Mouse (Mus musculus): ENCODE data around the gene Kirrel. TPM values are rescaled to one million over a fixed set of nuclear protein-coding genes. Genes with fewer than 3 reads are reported as not detected.

The Kirrel gene
- polyA plus RNA-seq, 1 experiment from 2014 or later = 7.7 TPM

DNA sequence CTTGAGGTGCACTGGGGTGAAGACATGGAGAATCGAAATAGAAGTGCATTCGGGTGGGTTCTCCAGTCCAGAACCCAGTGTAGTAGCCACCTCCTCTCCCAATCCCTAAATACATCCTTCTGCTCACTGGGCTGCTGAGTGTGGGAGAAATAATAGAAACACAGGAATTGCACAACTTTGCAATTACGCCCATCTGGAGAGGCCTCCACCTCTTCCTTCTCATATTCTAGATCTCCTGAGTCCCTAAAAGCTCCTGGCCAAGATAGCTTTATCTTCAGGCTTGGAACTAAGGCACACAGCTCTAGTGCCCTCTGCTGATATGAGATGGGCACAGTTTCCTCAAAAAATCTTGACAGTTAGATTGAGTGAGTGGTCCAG, 880 bp upstream of the Kirrel start:
- no peaks in the 10 kb centered on the region for H3K9me3 ChIP-seq
- no peak for ATAC-seq (ENCODE audit: low FRiP score)
- peak overlapping the region; percentile 80 for H3K4me2 ChIP-seq
- WGBS = 59% methylated on average over 3 of the region's 3 CpGs
- H3K4me3 ChIP-seq = no peak overlapping the region
- no peaks in the 10 kb centered on the region for H3K27me3 ChIP-seq
- H3K36me3 ChIP-seq = no peaks in the 10 kb centered on the region
- H3K4me1 ChIP-seq (replicated peaks) = peaks cover 44% of the 10 kb centered on the region
- peak overlapping the region; percentile 92 for H3K27ac ChIP-seq
- peak overlapping the region; percentile 90; the same call in 1 of the 2 replicates for H3K9ac ChIP-seq

- no peak for ATAC-seq (ENCODE audit: low FRiP score)
- no peaks in the 10 kb centered on the region for H3K27me3 ChIP-seq
- WGBS = 3% methylated on average over 24 of the region's 25 CpGs
These were observed 356 bp upstream of the Kirrel start for GRCm38 (mm10) chr3:87174769-87175437.

DNA sequence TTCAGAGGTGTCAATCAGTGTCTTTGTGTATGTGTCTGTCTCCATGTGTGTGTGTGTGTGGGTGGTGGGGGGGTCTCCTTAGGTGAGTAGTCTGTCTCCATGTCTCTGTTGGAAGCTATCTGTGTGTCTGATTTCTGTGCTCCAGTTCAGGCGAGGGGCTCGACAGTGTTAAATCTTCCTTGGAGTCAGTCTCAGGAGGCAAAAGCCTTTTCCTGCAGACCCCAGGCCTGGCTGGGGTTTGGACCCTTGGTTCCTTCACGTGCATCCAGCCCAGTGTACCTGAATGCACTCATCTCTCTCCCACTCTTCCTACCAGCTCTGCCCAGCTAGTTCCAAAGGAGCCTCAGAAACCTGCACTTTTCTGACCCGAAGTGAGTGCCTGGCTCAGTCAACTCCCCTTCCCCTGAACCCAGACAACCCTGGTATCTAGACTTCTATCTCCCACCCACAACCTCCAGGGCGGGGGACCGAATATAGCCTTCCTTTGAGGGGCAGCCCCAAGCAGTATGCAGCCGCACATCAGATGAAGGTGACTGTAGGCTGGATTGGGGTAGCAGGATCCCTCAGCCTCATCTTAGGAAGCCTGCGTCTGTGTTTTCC, 961 bp downstream of the Kirrel start:
- Histone ChIP-seq H3K36me3 (no peaks in the 10 kb centered on the region), H3K4me3 (peak overlapping the region; percentile 66), H3K4me1 (replicated peaks) (peaks cover 62% of the 10 kb centered on the region), H3K27ac (peak overlapping the region; percentile 92), H3K27me3 (no peaks in the 10 kb centered on the region), H3K4me2 (peak overlapping the region; percentile 80), H3K9me3 (no peaks in the 10 kb centered on the region), H3K9ac (peak overlapping the region; percentile 90)
- WGBS = under 1% methylated on average over 8 of the region's 8 CpGs
- ATAC-seq (ENCODE audit: low FRiP score) = 0 out of 2 replicates have a peak, but pooled peaks have one; percentile 14

More at GRCm38 (mm10) chr3:87174769-87175437, 356 bp upstream of the Kirrel start:
- H3K4me2 ChIP-seq = peak overlapping the region; percentile 80
- no peaks in the 10 kb centered on the region for H3K36me3 ChIP-seq
- H3K9ac ChIP-seq = peak overlapping the region; percentile 90
- peak overlapping the region; percentile 66 for H3K4me3 ChIP-seq
- no peaks in the 10 kb centered on the region for H3K9me3 ChIP-seq
- H3K4me1 ChIP-seq (replicated peaks) = peaks cover 49% of the 10 kb centered on the region
- H3K27ac ChIP-seq = peak overlapping the region; percentile 92

DNA sequence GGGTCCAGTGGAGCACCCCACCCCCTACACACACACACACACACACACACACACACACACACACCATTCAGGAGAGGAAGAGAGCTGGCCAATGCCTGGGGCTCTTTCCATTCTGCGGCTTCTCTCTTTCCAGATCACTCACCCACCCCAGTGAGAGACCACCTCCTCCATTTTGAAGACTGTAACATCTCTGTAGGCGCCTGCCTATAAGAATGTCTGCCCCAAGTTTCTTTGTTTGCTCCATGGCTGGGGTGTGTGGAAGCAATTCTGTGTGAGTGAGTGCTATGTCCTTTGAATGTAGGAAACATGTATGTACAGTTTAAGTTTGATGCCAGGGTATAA, 1.5 kb downstream of the Kirrel start:
- no peak for ATAC-seq (ENCODE audit: low FRiP score)
- Histone ChIP-seq H3K27ac (peak overlapping the region; percentile 92), H3K4me2 (peak overlapping the region; percentile 80), H3K9ac (peak overlapping the region; percentile 90), H3K36me3 (no peaks in the 10 kb centered on the region), H3K4me1 (replicated peaks) (peaks cover 67% of the 10 kb centered on the region), H3K9me3 (no peaks in the 10 kb centered on the region), H3K4me3 (peak overlapping the region; percentile 66), H3K27me3 (no peaks in the 10 kb centered on the region)
- WGBS = 4% methylated on average over 2 of the region's 2 CpGs

- no peaks in the 10 kb centered on the region for H3K9me3 ChIP-seq
- under 1% methylated on average over 14 of the region's 15 CpGs for WGBS
- no peak; the same call in 1 of the 2 replicates for ATAC-seq (ENCODE audit: low FRiP score)
- H3K4me1 ChIP-seq (replicated peaks) = peaks cover 73% of the 10 kb centered on the region
- no peaks in the 10 kb centered on the region for H3K27me3 ChIP-seq
- H3K4me2 ChIP-seq = peak overlapping the region; percentile 80
- peak overlapping the region; percentile 92 for H3K27ac ChIP-seq
- peak overlapping the region; percentile 66 for H3K4me3 ChIP-seq
- peak overlapping the region; percentile 90 for H3K9ac ChIP-seq
- H3K36me3 ChIP-seq = no peaks in the 10 kb centered on the region
These were observed 2.0 kb downstream of the Kirrel start for GRCm38 (mm10) chr3:87172351-87173102.

GRCm38 (mm10) chr3:87171201-87172100, 3.1 kb downstream of the Kirrel start:
- peak overlapping the region; percentile 80 for H3K4me2 ChIP-seq
- H3K9ac ChIP-seq = peak overlapping the region; percentile 90
- 28% methylated on average over 12 of the region's 13 CpGs for WGBS
- H3K9me3 ChIP-seq = no peaks in the 10 kb centered on the region
- H3K27ac ChIP-seq = peak overlapping the region; percentile 92
- no peak for ATAC-seq (ENCODE audit: low FRiP score)
- peaks cover 81% of the 10 kb centered on the region for H3K4me1 ChIP-seq (replicated peaks)
- H3K36me3 ChIP-seq = no peaks in the 10 kb centered on the region
- no peaks in the 10 kb centered on the region for H3K27me3 ChIP-seq
- peak overlapping the region; percentile 66 for H3K4me3 ChIP-seq

DNA sequence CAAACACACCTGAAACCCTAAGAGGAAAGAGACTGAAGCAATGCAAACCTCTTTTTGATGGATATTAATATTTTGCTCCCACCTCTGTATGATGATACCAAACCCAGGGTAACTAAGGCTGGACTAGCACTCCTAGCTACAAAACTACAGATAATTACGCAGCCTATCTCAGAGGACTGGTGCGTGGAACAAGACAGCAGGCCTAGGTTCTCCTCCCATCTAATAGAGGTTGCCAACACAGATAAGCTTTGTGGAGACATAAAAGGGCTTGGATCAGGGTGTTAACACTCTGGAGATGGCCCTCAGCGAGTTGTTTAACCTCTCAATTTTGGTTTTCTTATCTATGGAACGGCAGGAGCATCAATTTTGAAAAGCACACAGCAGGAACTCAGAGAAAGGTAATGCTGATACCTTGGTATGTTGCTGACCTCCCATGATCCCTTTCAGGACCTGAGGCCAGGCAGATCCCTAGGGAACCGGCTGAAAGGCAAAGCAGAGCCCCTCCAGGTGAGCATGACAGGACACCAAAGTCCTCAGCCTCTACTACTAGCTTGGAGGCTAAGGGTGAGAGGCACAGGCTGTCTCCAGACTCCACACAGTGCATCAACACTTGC, 5.0 kb downstream of the Kirrel start:
- Histone ChIP-seq H3K4me3 (no peak overlapping the region), H3K9me3 (no peaks in the 10 kb centered on the region), H3K9ac (peak overlapping the region; percentile 39; the same call in 1 of the 2 replicates), H3K27ac (0 out of 2 replicates have a peak overlapping the region, but pooled peaks have one; percentile 41), H3K4me2 (peak overlapping the region; percentile 80), H3K27me3 (no peaks in the 10 kb centered on the region), H3K36me3 (no peaks in the 10 kb centered on the region), H3K4me1 (replicated peaks) (peaks cover 93% of the 10 kb centered on the region)
- 57% methylated on average over 5 of the region's 5 CpGs for WGBS
- no peak for ATAC-seq (ENCODE audit: low FRiP score)

- Histone ChIP-seq H3K9me3 (no peaks in the 10 kb centered on the region), H3K27ac (0 out of 2 replicates have a peak overlapping the region, but pooled peaks have one; percentile 6), H3K36me3 (no peaks in the 10 kb centered on the region; the same call in 1 of the 2 replicates), H3K4me1 (replicated peaks) (peaks cover 97% of the 10 kb centered on the region), H3K9ac (peak overlapping the region; percentile 39; the same call in 1 of the 2 replicates), H3K4me2 (peak overlapping the region; percentile 80; the same call in 1 of the 2 replicates), H3K4me3 (no peak overlapping the region), H3K27me3 (no peaks in the 10 kb centered on the region)
- 74% methylated on average over 7 of the region's 7 CpGs for WGBS
- no peak for ATAC-seq (ENCODE audit: low FRiP score)
These were observed 5.8 kb downstream of the Kirrel start for GRCm38 (mm10) chr3:87168756-87169155.

DNA sequence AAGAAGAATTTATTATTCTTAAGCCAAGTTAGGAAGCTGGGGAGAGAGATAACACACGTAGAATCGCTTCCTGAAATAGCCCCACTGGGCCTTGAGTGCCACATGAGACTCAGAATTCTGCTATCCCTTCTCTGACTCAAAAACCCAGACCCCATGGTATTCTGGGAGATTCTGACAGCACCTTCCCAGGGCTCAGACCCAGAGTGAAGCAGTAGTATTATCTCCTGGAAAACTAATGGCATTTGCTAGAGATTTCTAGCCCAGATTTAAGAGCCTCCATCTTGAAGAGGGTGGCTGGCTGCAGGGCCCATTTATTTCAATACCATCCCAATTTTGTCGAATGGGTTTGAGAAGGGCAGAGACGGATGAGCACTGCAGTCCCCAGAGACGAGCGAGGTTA, 6.9 kb downstream of the Kirrel start:
- Histone ChIP-seq H3K27me3 (no peaks in the 10 kb centered on the region), H3K36me3 (no peaks in the 10 kb centered on the region; the same call in 1 of the 2 replicates), H3K9me3 (no peaks in the 10 kb centered on the region), H3K9ac (no peak overlapping the region), H3K4me1 (replicated peaks) (peaks cover 97% of the 10 kb centered on the region), H3K4me2 (no peak overlapping the region), H3K4me3 (no peak overlapping the region), H3K27ac (peak overlapping the region; percentile 55)
- 59% methylated on average over 6 of the region's 6 CpGs for WGBS
- no peak for ATAC-seq (ENCODE audit: low FRiP score)

- Histone ChIP-seq H3K36me3 (no peaks in the 10 kb centered on the region; the same call in 1 of the 2 replicates), H3K9me3 (no peaks in the 10 kb centered on the region), H3K27ac (peak overlapping the region; percentile 79), H3K9ac (peak overlapping the region; percentile 40), H3K27me3 (no peaks in the 10 kb centered on the region), H3K4me3 (no peak overlapping the region), H3K4me2 (peak overlapping the region; percentile 34), H3K4me1 (replicated peaks) (peaks cover 98% of the 10 kb centered on the region)
- 29% methylated on average over 8 of the region's 8 CpGs for WGBS
- no peak for ATAC-seq (ENCODE audit: low FRiP score)
These were observed 9.2 kb downstream of the Kirrel start for GRCm38 (mm10) chr3:87165291-87165881.

All from hindbrain, embryonic 13.5 days (tissue).